Mouse (Mus musculus): Measurements from ENCODE around the gene Gm13696. TPM values are rescaled to one million over a fixed set of nuclear protein-coding genes. Genes with fewer than 3 reads are reported as not detected.

The Gm13696 gene
- polyA plus RNA-seq, 1 experiment from 2014 or later = not detected

DNA sequence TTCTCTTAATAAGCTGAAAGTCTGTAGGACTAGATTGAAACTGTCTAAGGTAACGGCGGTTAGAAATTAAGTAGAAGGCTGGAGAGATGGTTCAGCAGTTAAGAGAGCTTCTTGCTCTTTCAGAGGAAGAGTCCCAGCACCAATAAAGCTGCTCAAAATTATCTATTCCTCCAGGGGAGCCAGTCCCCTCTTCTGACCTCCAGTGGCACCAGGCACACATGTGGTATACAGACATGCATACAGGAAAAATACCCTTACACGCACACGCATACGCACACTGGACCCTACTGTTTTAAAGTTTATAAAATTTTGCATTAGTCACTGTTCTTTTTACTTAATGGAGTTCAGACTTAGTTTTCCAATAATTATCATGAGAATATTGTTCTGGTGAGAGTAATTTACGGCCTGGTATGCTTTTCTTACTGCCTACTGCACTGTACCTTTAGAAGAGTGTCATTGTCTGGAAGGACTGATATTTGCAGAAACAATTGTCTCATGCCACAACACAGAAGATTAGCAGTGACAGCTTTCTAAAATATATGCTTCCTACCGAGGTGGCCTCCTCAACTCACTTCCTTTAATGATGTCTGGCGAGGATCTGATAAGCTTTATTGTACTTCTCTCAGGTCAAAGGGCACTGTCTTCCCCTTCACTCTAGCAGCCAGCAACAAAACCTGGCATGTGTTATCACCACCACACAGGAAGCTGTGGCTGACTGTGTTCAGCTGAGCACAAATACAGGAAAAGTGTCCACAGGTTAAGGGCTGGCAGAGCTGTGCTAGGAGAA lies 46.8 kb downstream of the Gm13696 start:
- DNase-seq (ENCODE audit: low spot score, missing footprints) (no peak), ATAC-seq (ENCODE audit: low FRiP score) (no peak)
- Histone ChIP-seq H3K4me1 (ENCODE audit: control insufficient read depth, insufficient read depth, low read length) (no peaks in the 10 kb centered on the region), H3K27me3 (ENCODE audit: control insufficient read depth, insufficient read depth, low read length) (no peaks in the 10 kb centered on the region), H3K36me3 (ENCODE audit: control insufficient read depth, insufficient read depth, low read length) (no peaks in the 10 kb centered on the region), H3K4me3 (ENCODE audit: low read depth, low read length) (no peak overlapping the region), H3K9me3 (ENCODE audit: control insufficient read depth, low read length) (no peaks in the 10 kb centered on the region), H3K27ac (ENCODE audit: low read depth, low read length) (no peak overlapping the region), H3K9ac (ENCODE audit: low read length) (no peak overlapping the region), H3K4me2 (no peak overlapping the region)
- WGBS = 76% methylated on average over 8 of the region's 8 CpGs

GRCm38 (mm10) chr2:84021930-84022329 lies 49.0 kb downstream of the Gm13696 start:
- no peak overlapping the region for H3K4me3 ChIP-seq (ENCODE audit: low read depth, low read length)
- H3K9ac ChIP-seq (ENCODE audit: low read length) = no peak overlapping the region
- H3K27me3 ChIP-seq (ENCODE audit: control insufficient read depth, insufficient read depth, low read length) = no peaks in the 10 kb centered on the region
- DNase-seq (ENCODE audit: low spot score, missing footprints) (no peak), ATAC-seq (ENCODE audit: low FRiP score) (no peak)
- H3K4me2 ChIP-seq = no peak overlapping the region
- 79% methylated on average over 2 of the region's 2 CpGs for WGBS
- H3K4me1 ChIP-seq (ENCODE audit: control insufficient read depth, insufficient read depth, low read length) = no peaks in the 10 kb centered on the region
- H3K27ac ChIP-seq (ENCODE audit: low read depth, low read length) = no peak overlapping the region
- no peaks in the 10 kb centered on the region for H3K36me3 ChIP-seq (ENCODE audit: control insufficient read depth, insufficient read depth, low read length)
- no peaks in the 10 kb centered on the region for H3K9me3 ChIP-seq (ENCODE audit: control insufficient read depth, low read length)

- 100% methylated on average over 2 of the region's 2 CpGs for WGBS
Measured at GRCm38 (mm10) chr2:84022905-84023304, 50.0 kb downstream of the Gm13696 start.

GRCm38 (mm10) chr2:84023319-84023718 lies 50.4 kb downstream of the Gm13696 start:
- H3K27me3 ChIP-seq (ENCODE audit: control insufficient read depth, insufficient read depth, low read length) = no peaks in the 10 kb centered on the region
- no peak overlapping the region for H3K27ac ChIP-seq (ENCODE audit: low read depth, low read length)
- H3K36me3 ChIP-seq (ENCODE audit: control insufficient read depth, insufficient read depth, low read length) = no peaks in the 10 kb centered on the region
- H3K9ac ChIP-seq (ENCODE audit: low read length) = no peak overlapping the region
- no peak for ATAC-seq (ENCODE audit: low FRiP score)
- H3K9me3 ChIP-seq (ENCODE audit: control insufficient read depth, low read length) = no peaks in the 10 kb centered on the region
- no peak overlapping the region for H3K4me3 ChIP-seq (ENCODE audit: low read depth, low read length)
- H3K4me1 ChIP-seq (ENCODE audit: control insufficient read depth, insufficient read depth, low read length) = no peaks in the 10 kb centered on the region
- 89% methylated on average over 2 of the region's 2 CpGs for whole genome bisulfite sequencing
- no peak for DNase-seq (ENCODE audit: low spot score, missing footprints)
- no peak overlapping the region for H3K4me2 ChIP-seq

More at GRCm38 (mm10) chr2:84022905-84023304, 50.0 kb downstream of the Gm13696 start:
- Histone ChIP-seq H3K9me3 (ENCODE audit: control insufficient read depth, low read length) (no peaks in the 10 kb centered on the region), H3K36me3 (ENCODE audit: control insufficient read depth, insufficient read depth, low read length) (no peaks in the 10 kb centered on the region), H3K4me1 (ENCODE audit: control insufficient read depth, insufficient read depth, low read length) (no peaks in the 10 kb centered on the region), H3K27me3 (ENCODE audit: control insufficient read depth, insufficient read depth, low read length) (no peaks in the 10 kb centered on the region), H3K9ac (ENCODE audit: low read length) (no peak overlapping the region), H3K27ac (ENCODE audit: low read depth, low read length) (no peak overlapping the region), H3K4me3 (ENCODE audit: low read depth, low read length) (no peak overlapping the region), H3K4me2 (no peak overlapping the region)
- DNase-seq (ENCODE audit: low spot score, missing footprints) = no peak
- no peak for ATAC-seq (ENCODE audit: low FRiP score)

Other genes with a start within 250 kb of the Gm13696 start
- gene Itgav, start 248.7 kb upstream of the Gm13696 start, polyA plus RNA-seq (2014; fragmentation: Nextera tagmentation; extraction: Ambion mirVana) = 40.5 and 41.7 TPM in 2 replicates
- 42.8 and 49.5 TPM in 2 replicates for gene Fam171b, start 160.5 kb upstream of the Gm13696 start, polyA plus RNA-seq (2014; fragmentation: Nextera tagmentation; extraction: Ambion mirVana)
- not detected in 2 replicates for gene Zswim2, start 31.9 kb upstream of the Gm13696 start, polyA plus RNA-seq (2014; fragmentation: Nextera tagmentation; extraction: Ambion mirVana)
- gene Gm13698, start 17.4 kb upstream of the Gm13696 start, polyA plus RNA-seq (2014; fragmentation: Nextera tagmentation; extraction: Ambion mirVana) = not detected in 2 replicates
- not detected in 2 replicates for gene Gm13693, start 11.6 kb upstream of the Gm13696 start, polyA plus RNA-seq (2014; fragmentation: Nextera tagmentation; extraction: Ambion mirVana)
- gene Gm13695, start 5.8 kb upstream of the Gm13696 start, polyA plus RNA-seq (2014; fragmentation: Nextera tagmentation; extraction: Ambion mirVana) = not detected in 2 replicates
- not detected in 2 replicates for gene Gm13694, start 5.8 kb downstream of the Gm13696 start, polyA plus RNA-seq (2014; fragmentation: Nextera tagmentation; extraction: Ambion mirVana)
- gene Gm13697, start 11.6 kb downstream of the Gm13696 start, polyA plus RNA-seq (2014; fragmentation: Nextera tagmentation; extraction: Ambion mirVana) = not detected in 2 replicates
- gene Gm13691, start 17.4 kb downstream of the Gm13696 start, polyA plus RNA-seq (2014; fragmentation: Nextera tagmentation; extraction: Ambion mirVana) = not detected in 2 replicates

Measured in midbrain, embryonic 11.5 days (tissue).